Mouse (Mus musculus) lung, adult 2 months (tissue): ENCODE data around the gene Gm42372. TPM values are rescaled to one million over a fixed set of nuclear protein-coding genes. Genes with fewer than 3 reads are reported as not detected.

Source experiments
- DNase-seq: peaks from one replicate; pipeline ENCODE4 v3.0.0; 2022
- H3K4me1 ChIP-seq: fragments of 200-500 bp; 2 replicates; pipeline ENCODE4 v1.6.1; 2011; ENCODE audit warnings: low read length; ENCODE audit not compliant: control insufficient read depth, insufficient read depth
- H3K4me3 ChIP-seq: fragments of 200-500 bp; replicated peaks from 2 replicates; pipeline ENCODE3; 2011; ENCODE audit warnings: low read depth, mild to moderate bottlenecking, control low read depth, low read length; ENCODE audit errors: extremely low read depth
- CTCF ChIP-seq: fragments of 200-500 bp; IDR thresholded peaks from 2 replicates; pipeline ENCODE4 v1.5.1; 2011; ENCODE audit warnings: mild to moderate bottlenecking, low read length, control low read depth; ENCODE audit not compliant: insufficient read depth
- POLR2A ChIP-seq: fragments of 200-500 bp; IDR thresholded peaks from 2 replicates; pipeline ENCODE4 v1.6.1; 2011; ENCODE audit warnings: low read depth, mild to moderate bottlenecking, control low read depth, low read length, borderline replicate concordance; ENCODE audit errors: extremely low read depth
- WGBS: fragments of 180-500 bp; shearing (Covaris S2); methylation state at CpG from one replicate; pipeline ENCODE4 v1.1.7; 2018; 5-methylcytosine and 5-hydroxymethylcytosine counted together
- polyA plus RNA-seq: library from polyadenylated mRNA; depleted of rRNA; stranded (reverse); fragments of >200 nt; gene quantifications from 2 replicates; pipeline ENCODE4 v1.2.3, GENCODE M21; 2012

Gm42372 gene
- polyA plus RNA-seq, 1 experiment = 0.04 TPM

GRCm38 (mm10) chr7:16990006-16990744, 7.3 kb downstream of the Gm42372 start:
- no peak for DNase-seq
- no peak for TF ChIP-seq CTCF
- TF ChIP-seq POLR2A = no peak
- 16% methylated on average over 15 of the region's 15 CpGs for WGBS
- H3K4me3 ChIP-seq = no peak overlapping the region
- H3K4me1 ChIP-seq = no peaks in the 10 kb centered on the region

DNA sequence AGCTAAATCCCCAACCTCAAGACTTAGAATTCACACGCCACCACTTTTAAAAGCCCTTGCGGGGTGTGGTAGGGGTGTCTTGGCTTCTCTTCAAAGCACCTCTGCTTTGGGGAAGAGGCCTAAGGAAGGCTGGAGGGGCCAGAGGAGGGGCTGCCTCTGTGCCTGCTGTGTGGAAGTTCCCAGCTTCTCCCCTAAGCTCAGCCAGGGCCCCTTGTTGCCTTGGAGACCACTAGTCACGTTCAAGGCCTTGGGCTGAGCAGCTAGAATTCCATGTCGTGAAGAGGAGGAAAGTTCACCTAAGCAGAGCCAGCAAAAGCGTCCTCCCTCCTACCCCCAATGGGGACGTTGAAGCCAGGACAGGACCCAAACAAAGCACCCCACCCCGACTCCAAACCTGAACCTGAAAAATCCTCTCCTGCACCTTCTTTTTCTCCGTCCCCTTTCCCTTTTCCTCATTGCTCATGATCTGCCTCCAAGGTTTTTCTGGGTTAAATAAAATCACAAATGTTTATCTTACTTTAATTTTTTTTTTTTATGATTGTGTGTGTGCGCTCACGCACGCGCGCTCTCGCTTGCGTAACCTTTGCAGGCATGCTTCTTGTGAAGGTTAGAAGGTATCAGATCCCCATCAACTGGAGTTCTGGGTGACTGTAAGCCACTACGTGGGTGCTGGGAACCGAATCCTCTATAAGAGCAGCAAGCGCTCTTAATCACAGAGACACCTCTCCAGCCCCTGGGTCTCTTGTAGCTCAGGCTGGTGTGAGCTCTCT, 9.0 kb downstream of the Gm42372 start:
- WGBS = 65% methylated on average over 18 of the region's 18 CpGs
- DNase-seq = no peak
- TF ChIP-seq CTCF (no peak), POLR2A (no peak)
- Histone ChIP-seq H3K4me3 (no peak overlapping the region), H3K4me1 (no peaks in the 10 kb centered on the region)

DNA sequence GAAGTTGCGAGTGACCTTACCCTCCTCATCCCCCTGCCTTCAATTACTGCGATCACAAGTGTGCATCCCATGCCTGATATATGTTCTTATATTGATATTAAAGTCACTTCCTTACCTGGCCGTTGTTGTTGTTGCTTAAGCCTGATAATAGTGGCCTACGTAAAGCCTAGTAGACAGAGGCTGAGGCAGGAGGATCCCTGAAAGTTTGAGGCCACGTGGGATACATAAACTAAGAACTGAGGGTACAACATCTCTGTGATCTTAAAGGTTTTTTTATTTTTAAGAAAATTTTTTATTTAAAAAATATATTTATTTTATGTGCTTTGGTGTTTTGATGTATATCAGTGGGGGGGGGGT, 9.5 kb downstream of the Gm42372 start, which contains the start of gene Ccdc8:
Gene Ccdc8 (plus strand): TSS at position 258 of the 357 bp plus-strand sequence.
- WGBS = 94% methylated on average over 5 of the region's 5 CpGs
- DNase-seq = no peak
- Histone ChIP-seq H3K4me3 (no peak within 1 kb of the TSS), H3K4me1 (no peaks in the 10 kb centered on the region)
- no peak for TF ChIP-seq CTCF
- TF ChIP-seq POLR2A = no peak

- H3K4me1 ChIP-seq = no peaks in the 10 kb centered on the region
- DNase-seq = peak; percentile 40
- peak overlapping the region; percentile 49 for H3K4me3 ChIP-seq
- TF ChIP-seq POLR2A (peak; percentile 48; the same call in 1 of the 2 replicates), CTCF (no peak)
- WGBS = 5% methylated on average over 27 of the region's 27 CpGs
These were observed 10.9 kb downstream of the Gm42372 start for GRCm38 (mm10) chr7:16993651-16994399.

DNA sequence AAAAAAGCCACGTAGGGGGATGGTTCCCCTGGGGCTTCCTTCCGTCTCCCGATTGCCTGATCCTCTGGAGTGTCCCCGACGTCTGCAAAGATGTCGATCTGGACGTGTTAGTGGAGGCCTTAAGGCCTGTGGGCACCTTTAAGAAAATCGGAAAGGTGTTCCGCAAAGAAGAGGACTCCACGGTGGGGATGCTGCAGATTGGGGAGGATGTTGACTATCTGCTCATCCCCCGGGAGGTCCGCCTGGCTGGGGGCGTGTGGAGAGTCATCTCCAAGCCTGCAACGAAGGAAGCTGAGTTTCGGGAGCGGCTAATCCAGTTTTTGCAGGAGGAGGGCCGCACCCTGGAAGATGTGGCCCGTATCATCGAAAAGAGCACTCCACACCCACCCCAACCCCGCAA, 11.5 kb downstream of the Gm42372 start:
- TF ChIP-seq CTCF (no peak), POLR2A (no peak)
- DNase-seq = no peak
- Histone ChIP-seq H3K4me1 (0 out of 2 replicates have a peak, but pooled peaks cover under 1% of the 10 kb centered on the region), H3K4me3 (peak overlapping the region; percentile 49)
- WGBS = 7% methylated on average over 20 of the region's 20 CpGs

- Histone ChIP-seq H3K4me3 (no peak overlapping the region), H3K4me1 (0 out of 2 replicates have a peak, but pooled peaks cover 2% of the 10 kb centered on the region)
- 60% methylated on average over 4 of the region's 4 CpGs for WGBS
- DNase-seq = no peak
- TF ChIP-seq CTCF (no peak), POLR2A (no peak)
These were observed 12.5 kb downstream of the Gm42372 start for GRCm38 (mm10) chr7:16995345-16995744.

GRCm38 (mm10) chr7:16999233-16999632, 16.3 kb downstream of the Gm42372 start:
- no peak overlapping the region for H3K4me3 ChIP-seq
- TF ChIP-seq POLR2A (no peak), CTCF (no peak)
- no peak for DNase-seq
- 52% methylated on average over 4 of the region's 4 CpGs for WGBS
- 0 out of 2 replicates have a peak, but pooled peaks cover 2% of the 10 kb centered on the region for H3K4me1 ChIP-seq

- 31% methylated on average over 4 of the region's 4 CpGs for WGBS
- Histone ChIP-seq H3K4me1 (0 out of 2 replicates have a peak, but pooled peaks cover 2% of the 10 kb centered on the region), H3K4me3 (no peak overlapping the region)
- TF ChIP-seq CTCF (peak; percentile 94), POLR2A (no peak)
- DNase-seq = peak; percentile 94
These were observed 16.8 kb downstream of the Gm42372 start for GRCm38 (mm10) chr7:16999650-17000049.

GRCm38 (mm10) chr7:17002375-17003195, 19.7 kb downstream of the Gm42372 start:
- TF ChIP-seq POLR2A (no peak), CTCF (peak; percentile 97)
- WGBS = 16% methylated on average over 7 of the region's 7 CpGs
- Histone ChIP-seq H3K4me3 (no peak overlapping the region), H3K4me1 (0 out of 2 replicates have a peak, but pooled peaks cover 2% of the 10 kb centered on the region)
- peak; percentile 71 for DNase-seq
